Mouse (Mus musculus): Measurements from ENCODE around the gene Lama1.

- TF ChIP-seq CTCF (IDR thresholded peaks at IDR 0.05; ENCODE audit: borderline replicate concordance, insufficient read depth, low read length), result no peak
- TF ChIP-seq POLR2A (IDR thresholded peaks at IDR 0.05; ENCODE audit: low read depth, low read length), result no peak
Observed at GRCm38 (mm10) chr17:67681084-67681483, 16.0 kb upstream of the Lama1 start.
